Mouse (Mus musculus): Measurements from ENCODE around the gene Actn3. TPM values are rescaled to one million over a fixed set of nuclear protein-coding genes. Genes with fewer than 3 reads are reported as not detected.
A peak's percentile ranks its signal among the peaks of the same experiment; 100 is the strongest.
"Not testable (repeated sequence)": the region's sequence is repeated elsewhere in the genome, so short reads cannot be mapped to it uniquely, and the experiment has no call there.

Gene Actn3
- polyA plus RNA-seq, 1 experiment from 2014 or later = 2.1 TPM

GRCm38 (mm10) chr19:4896780-4897520 is 19.2 kb upstream of the Actn3 start:
- WGBS = 48% methylated on average over 21 of the region's 21 CpGs
- H3K4me3 ChIP-seq = no peak overlapping the region
- H3K9ac ChIP-seq = no peak overlapping the region
- H3K27me3 ChIP-seq = no peaks in the 10 kb centered on the region
- no peaks in the 10 kb centered on the region for H3K9me3 ChIP-seq (replicated peaks)
- 0 out of 2 replicates have a peak overlapping the region, but pooled peaks have one; percentile 16 for H3K4me2 ChIP-seq
- no peaks in the 10 kb centered on the region for H3K4me1 ChIP-seq (replicated peaks)
- ATAC-seq (replicated peaks; ENCODE audit: insufficient number of reproducible peaks, insufficient read depth, low FRiP score, low read depth) = no peak
- H3K27ac ChIP-seq = no peak overlapping the region
- peaks cover 5% of the 10 kb centered on the region; the same call in 1 of the 2 replicates for H3K36me3 ChIP-seq

GRCm38 (mm10) chr19:4891798-4892197 is 14.1 kb upstream of the Actn3 start:
- H3K4me3 ChIP-seq = no peak overlapping the region
- H3K4me1 ChIP-seq (replicated peaks) = peaks cover 5% of the 10 kb centered on the region; the same call in 1 of the 2 replicates
- H3K27me3 ChIP-seq = peaks cover 7% of the 10 kb centered on the region; the same call in 1 of the 2 replicates
- H3K36me3 ChIP-seq = no peaks in the 10 kb centered on the region
- H3K9ac ChIP-seq = no peak overlapping the region
- WGBS = 72% methylated on average over 3 of the region's 3 CpGs
- H3K27ac ChIP-seq = no peak overlapping the region
- ATAC-seq (replicated peaks; ENCODE audit: insufficient number of reproducible peaks, insufficient read depth, low FRiP score, low read depth) = no peak
- H3K9me3 ChIP-seq (replicated peaks) = no peaks in the 10 kb centered on the region
- no peak overlapping the region for H3K4me2 ChIP-seq

GRCm38 (mm10) chr19:4889791-4890190 is 12.1 kb upstream of the Actn3 start:
- Histone ChIP-seq H3K9me3 (replicated peaks) (no peaks in the 10 kb centered on the region), H3K27me3 (peaks cover 7% of the 10 kb centered on the region; the same call in 1 of the 2 replicates), H3K27ac (no peak overlapping the region), H3K4me2 (no peak overlapping the region), H3K36me3 (no peaks in the 10 kb centered on the region), H3K9ac (no peak overlapping the region), H3K4me1 (replicated peaks) (peaks cover 5% of the 10 kb centered on the region; the same call in 1 of the 2 replicates), H3K4me3 (no peak overlapping the region)
- WGBS = 52% methylated on average over 10 of the region's 10 CpGs
- 0 out of 2 replicates have a peak, but pooled peaks have one; percentile 22 for ATAC-seq (replicated peaks; ENCODE audit: insufficient number of reproducible peaks, insufficient read depth, low FRiP score, low read depth)

- H3K9ac ChIP-seq = no peak overlapping the region
- H3K4me2 ChIP-seq = no peak overlapping the region
- H3K27ac ChIP-seq = no peak overlapping the region
- WGBS = 85% methylated on average over 4 of the region's 4 CpGs
- 0 out of 2 replicates have a peak, but pooled peaks cover 4% of the 10 kb centered on the region for H3K4me1 ChIP-seq (replicated peaks)
- no peak overlapping the region for H3K4me3 ChIP-seq
- no peaks in the 10 kb centered on the region for H3K9me3 ChIP-seq (replicated peaks)
- ATAC-seq (replicated peaks; ENCODE audit: insufficient number of reproducible peaks, insufficient read depth, low FRiP score, low read depth) = no peak
- no peaks in the 10 kb centered on the region for H3K27me3 ChIP-seq
- no peaks in the 10 kb centered on the region for H3K36me3 ChIP-seq
Observed at GRCm38 (mm10) chr19:4883961-4884360, 6.3 kb upstream of the Actn3 start.

- WGBS = 63% methylated on average over 10 of the region's 10 CpGs
Observed at GRCm38 (mm10) chr19:4879324-4879703, 1.6 kb upstream of the Actn3 start.

GRCm38 (mm10) chr19:4878405-4879323 is 955 bp upstream of the Actn3 start, which contains the start of gene Zdhhc24:
TSS of gene Zdhhc24 (plus strand) at chr19:4878668.
- peak within 1 kb of the TSS; percentile 86 for H3K4me3 ChIP-seq
- peak within 1 kb of the TSS; percentile 68 for H3K27ac ChIP-seq
- peak within 1 kb of the TSS; percentile 92 for H3K9ac ChIP-seq
- H3K9me3 ChIP-seq (replicated peaks) = no peaks in the 10 kb centered on the region
- WGBS = under 1% methylated on average over 52 of the region's 52 CpGs
- peaks cover 13% of the 10 kb centered on the region for H3K4me1 ChIP-seq (replicated peaks)
- H3K27me3 ChIP-seq = no peaks in the 10 kb centered on the region
- H3K36me3 ChIP-seq = no peaks in the 10 kb centered on the region
- peak within 1 kb of the TSS; percentile 96 for H3K4me2 ChIP-seq
- peak; percentile 98 for ATAC-seq (replicated peaks; ENCODE audit: insufficient number of reproducible peaks, insufficient read depth, low FRiP score, low read depth)

More at GRCm38 (mm10) chr19:4879324-4879703, 1.6 kb upstream of the Actn3 start:
- Histone ChIP-seq H3K36me3 (no peaks in the 10 kb centered on the region), H3K4me1 (replicated peaks) (peaks cover 13% of the 10 kb centered on the region), H3K4me3 (peak overlapping the region; percentile 86), H3K9me3 (replicated peaks) (no peaks in the 10 kb centered on the region), H3K4me2 (peak overlapping the region; percentile 96), H3K9ac (peak overlapping the region; percentile 92), H3K27ac (no peak overlapping the region), H3K27me3 (no peaks in the 10 kb centered on the region)
- no peak for ATAC-seq (replicated peaks; ENCODE audit: insufficient number of reproducible peaks, insufficient read depth, low FRiP score, low read depth)

GRCm38 (mm10) chr19:4876755-4877154 is 954 bp downstream of the Actn3 start:
- no peak overlapping the region for H3K9ac ChIP-seq
- peaks cover 13% of the 10 kb centered on the region for H3K4me1 ChIP-seq (replicated peaks)
- no peak overlapping the region for H3K27ac ChIP-seq
- no peak for ATAC-seq (replicated peaks; ENCODE audit: insufficient number of reproducible peaks, insufficient read depth, low FRiP score, low read depth)
- H3K4me3 ChIP-seq = no peak overlapping the region
- H3K36me3 ChIP-seq = no peaks in the 10 kb centered on the region
- H3K4me2 ChIP-seq = no peak overlapping the region
- no peaks in the 10 kb centered on the region for H3K9me3 ChIP-seq (replicated peaks)
- WGBS = 80% methylated on average over 3 of the region's 3 CpGs
- H3K27me3 ChIP-seq = no peaks in the 10 kb centered on the region

GRCm38 (mm10) chr19:4876241-4876640 is 1.5 kb downstream of the Actn3 start:
- Histone ChIP-seq H3K9ac (no peak overlapping the region), H3K27ac (no peak overlapping the region), H3K4me1 (replicated peaks) (peaks cover 13% of the 10 kb centered on the region), H3K27me3 (no peaks in the 10 kb centered on the region), H3K4me3 (no peak overlapping the region), H3K9me3 (replicated peaks) (no peaks in the 10 kb centered on the region), H3K4me2 (no peak overlapping the region), H3K36me3 (no peaks in the 10 kb centered on the region)
- 63% methylated on average over 3 of the region's 4 CpGs for WGBS
- no peak for ATAC-seq (replicated peaks; ENCODE audit: insufficient number of reproducible peaks, insufficient read depth, low FRiP score, low read depth)

GRCm38 (mm10) chr19:4874613-4875012 is 3.1 kb downstream of the Actn3 start:
- H3K4me3 ChIP-seq; H3K36me3 ChIP-seq; H3K27me3 ChIP-seq; ATAC-seq (replicated peaks; ENCODE audit: insufficient number of reproducible peaks, insufficient read depth, low FRiP score, low read depth); H3K9me3 ChIP-seq (replicated peaks); H3K4me2 ChIP-seq; H3K27ac ChIP-seq; H3K9ac ChIP-seq: not testable (repeated sequence)
- WGBS = 72% methylated on average over 1 of the region's 1 CpGs
- H3K4me1 ChIP-seq (replicated peaks) = peaks cover 13% of the 10 kb centered on the region

GRCm38 (mm10) chr19:4865147-4865546 is 12.6 kb downstream of the Actn3 start:
- Histone ChIP-seq H3K4me2 (peak overlapping the region; percentile 48), H3K27me3 (peaks cover 19% of the 10 kb centered on the region), H3K36me3 (no peaks in the 10 kb centered on the region), H3K4me1 (replicated peaks) (peaks cover 4% of the 10 kb centered on the region; the same call in 1 of the 2 replicates), H3K9me3 (replicated peaks) (no peaks in the 10 kb centered on the region), H3K4me3 (no peak overlapping the region), H3K9ac (no peak overlapping the region), H3K27ac (no peak overlapping the region)
- WGBS = 6% methylated on average over 17 of the region's 17 CpGs
- no peak for ATAC-seq (replicated peaks; ENCODE audit: insufficient number of reproducible peaks, insufficient read depth, low FRiP score, low read depth)

- H3K27ac ChIP-seq = no peak overlapping the region
- 77% methylated on average over 6 of the region's 6 CpGs for WGBS
- H3K9me3 ChIP-seq (replicated peaks) = no peaks in the 10 kb centered on the region
- H3K4me3 ChIP-seq = no peak overlapping the region
- no peaks in the 10 kb centered on the region for H3K36me3 ChIP-seq
- H3K4me1 ChIP-seq (replicated peaks) = peaks cover 4% of the 10 kb centered on the region; the same call in 1 of the 2 replicates
- no peak for ATAC-seq (replicated peaks; ENCODE audit: insufficient number of reproducible peaks, insufficient read depth, low FRiP score, low read depth)
- no peak overlapping the region for H3K9ac ChIP-seq
- H3K27me3 ChIP-seq = peaks cover 15% of the 10 kb centered on the region
- no peak overlapping the region for H3K4me2 ChIP-seq
Observed at GRCm38 (mm10) chr19:4863048-4863447, 14.7 kb downstream of the Actn3 start.

Data from heart, embryonic 15.5 days (tissue).